Mouse (Mus musculus) MEL (cell line): Measurements from ENCODE around the gene Rps25. TPM values are rescaled to one million over a fixed set of nuclear protein-coding genes. Genes with fewer than 3 reads are reported as not detected.

Source experiments
- DNase-seq: peaks from one replicate; pipeline ENCODE4 v3.0.0; 2011; ENCODE audit warnings: low read depth, low spot score
- H3K27ac ChIP-seq: 2 replicates; pipeline ENCODE4 v1.5.1; 2012; ENCODE audit warnings: low read depth, mild to moderate bottlenecking, control low read depth, low read length, moderate library complexity; ENCODE audit not compliant: control insufficient read depth
- H3K27me3 ChIP-seq, 2 experiments: fragments of 150-350 bp in 1 of 2; sonication (generic) in 1 of 2; 2 replicates each; pipeline ENCODE4 v1.6.1; 2012; ENCODE audit warnings: low read length in 2 of 2, mild to moderate bottlenecking in 2 of 2, improper control_type of control experiment in 1 of 2, moderate library complexity in 1 of 2; ENCODE audit not compliant: insufficient read depth in 2 of 2, control insufficient read depth in 1 of 2
- H3K36me3 ChIP-seq, 2 experiments: 2 replicates each; pipeline ENCODE4 v1.6.1; 2012 to 2014; ENCODE audit warnings: low read length in 2 of 2, improper control_type of control experiment in 1 of 2, inconsistent platforms in 1 of 2, mild to moderate bottlenecking in 1 of 2; ENCODE audit not compliant: insufficient read depth in 2 of 2, control insufficient read depth in 1 of 2
- H3K4me1 ChIP-seq, 2 experiments: fragments of 150-350 bp in 1 of 2; sonication (generic) in 1 of 2; 2 replicates each; pipeline ENCODE4 v1.6.1; 2012; ENCODE audit warnings: low read length in 2 of 2, improper control_type of control experiment in 1 of 2, mild to moderate bottlenecking in 1 of 2; ENCODE audit not compliant: insufficient read depth in 2 of 2, control insufficient read depth in 1 of 2
- H3K4me3 ChIP-seq, 2 experiments: fragments of 150-350 bp in 1 of 2; sonication (generic) in 1 of 2; 2 replicates each; pipeline ENCODE4 v1.5.1; 2012; ENCODE audit warnings: low read depth in 2 of 2, low read length in 2 of 2, mild to moderate bottlenecking in 2 of 2, moderate library complexity in 2 of 2, control low read depth in 1 of 2, improper control_type of control experiment in 1 of 2; ENCODE audit not compliant: control insufficient read depth in 1 of 2, insufficient read depth in 1 of 2
- H3K79me2 ChIP-seq: 2 replicates; pipeline ENCODE4 v1.6.1; 2012; ENCODE audit warnings: mild to moderate bottlenecking, low read length, moderate library complexity; ENCODE audit not compliant: control insufficient read depth, poor library complexity, insufficient read depth
- H3K9ac ChIP-seq: 2 replicates; pipeline ENCODE4 v1.6.1; 2012; ENCODE audit warnings: low read depth, mild to moderate bottlenecking, control low read depth, low read length, moderate library complexity; ENCODE audit not compliant: control insufficient read depth, poor library complexity, severe bottlenecking
- H3K9me3 ChIP-seq: fragments of 150-350 bp; sonication (generic); replicated peaks from 2 replicates; pipeline ENCODE4 v1.6.1; 2012; ENCODE audit warnings: mild to moderate bottlenecking, low read length, improper control_type of control experiment, moderate library complexity; ENCODE audit not compliant: insufficient read depth
- BHLHE40 ChIP-seq: IDR thresholded peaks from 2 replicates; pipeline ENCODE4 v1.6.1; 2012; ENCODE audit warnings: low read depth, mild to moderate bottlenecking, inconsistent platforms, low read length, improper control_type of control experiment, borderline replicate concordance
- CHD1 ChIP-seq: IDR thresholded peaks from 2 replicates; pipeline ENCODE4 v1.6.1; 2012; ENCODE audit warnings: low read depth, mild to moderate bottlenecking, inconsistent platforms, low read length, improper control_type of control experiment
- CTCF ChIP-seq, 3 experiments: IDR thresholded peaks in 2 of 3; conservative IDR thresholded peaks in 1 of 3; 2 replicates each; pipeline ENCODE4 v1.5.1; 2011 to 2012; ENCODE audit warnings: low read length in 3 of 3, low read depth in 2 of 3, mild to moderate bottlenecking in 2 of 3, improper control_type of control experiment in 1 of 3, inconsistent platforms in 1 of 3, mixed read lengths in 1 of 3, moderate library complexity in 1 of 3; ENCODE audit not compliant: control insufficient read depth in 1 of 3, insufficient read depth in 1 of 3, poor library complexity in 1 of 3, severe bottlenecking in 1 of 3
- ELF1 ChIP-seq: IDR thresholded peaks from 2 replicates; pipeline ENCODE4 v1.6.1; 2014; ENCODE audit warnings: low read depth, mild to moderate bottlenecking, inconsistent platforms, low read length, improper control_type of control experiment, moderate library complexity
- ETS1 ChIP-seq: IDR thresholded peaks from 2 replicates; pipeline ENCODE4 v1.6.1; 2012; ENCODE audit warnings: low read depth, mild to moderate bottlenecking, inconsistent platforms, low read length, improper control_type of control experiment, moderate library complexity
- HCFC1 ChIP-seq: IDR thresholded peaks from 2 replicates; pipeline ENCODE4 v1.6.1; 2012; ENCODE audit warnings: low read depth, mild to moderate bottlenecking, inconsistent platforms, low read length, improper control_type of control experiment, moderate library complexity
- JUND ChIP-seq: IDR thresholded peaks from 2 replicates; pipeline ENCODE4 v1.6.1; 2011; ENCODE audit warnings: low read depth, mild to moderate bottlenecking, improper control_type of control experiment, low read length
- KAT2A ChIP-seq: conservative IDR thresholded peaks from 2 replicates; pipeline ENCODE4 v1.6.1; 2012; ENCODE audit warnings: low read depth, low read length, improper control_type of control experiment, inconsistent platforms
- MAFK ChIP-seq: IDR thresholded peaks from 2 replicates; pipeline ENCODE4 v1.6.1; 2011; ENCODE audit warnings: low read depth, mild to moderate bottlenecking, low read length, improper control_type of control experiment, borderline replicate concordance
- MAX ChIP-seq: IDR thresholded peaks from 2 replicates; pipeline ENCODE4 v1.6.1; 2011; ENCODE audit warnings: low read length, improper control_type of control experiment
- MAZ ChIP-seq: IDR thresholded peaks from 2 replicates; pipeline ENCODE4 v1.6.1; 2012; ENCODE audit warnings: low read depth, mild to moderate bottlenecking, inconsistent platforms, low read length, improper control_type of control experiment
- MEF2A ChIP-seq: IDR thresholded peaks from 2 replicates; pipeline ENCODE4 v1.6.1; 2014; ENCODE audit warnings: low read depth, mild to moderate bottlenecking, inconsistent platforms, low read length, improper control_type of control experiment; ENCODE audit not compliant: poor library complexity, insufficient replicate concordance, severe bottlenecking; ENCODE audit errors: extremely low read depth
- MYB ChIP-seq: IDR thresholded peaks from 2 replicates; pipeline ENCODE4 v1.6.1; 2011; ENCODE audit warnings: mild to moderate bottlenecking, low read depth, low read length, improper control_type of control experiment
- MYC ChIP-seq: IDR thresholded peaks from 2 replicates; pipeline ENCODE4 v1.6.1; 2011; ENCODE audit warnings: low read depth, mild to moderate bottlenecking, low read length, improper control_type of control experiment, moderate library complexity
- NELFE ChIP-seq: IDR thresholded peaks from 2 replicates; pipeline ENCODE4 v1.6.1; 2011; ENCODE audit warnings: low read depth, low read length, improper control_type of control experiment
- NRF1 ChIP-seq: IDR thresholded peaks from 2 replicates; pipeline ENCODE4 v1.6.1; 2014; ENCODE audit warnings: low read depth, mild to moderate bottlenecking, inconsistent platforms, low read length, improper control_type of control experiment, moderate library complexity; ENCODE audit not compliant: poor library complexity, insufficient read depth, severe bottlenecking
- POLR2A ChIP-seq, 2 experiments: IDR thresholded peaks; 2 replicates each; pipeline ENCODE4 v1.6.1; 2011 to 2012; ENCODE audit warnings: low read length in 2 of 2, mild to moderate bottlenecking in 2 of 2, control low read depth in 1 of 2, improper control_type of control experiment in 1 of 2, low read depth in 1 of 2, moderate library complexity in 1 of 2; ENCODE audit not compliant: control insufficient read depth in 1 of 2, insufficient read depth in 1 of 2, poor library complexity in 1 of 2
- POLR2AphosphoS2 ChIP-seq: IDR thresholded peaks from 2 replicates; pipeline ENCODE4 v1.6.1; 2011; ENCODE audit warnings: low read length, improper control_type of control experiment
- POLR2AphosphoS5 ChIP-seq: IDR thresholded peaks from 2 replicates; pipeline ENCODE4 v1.6.1; 2012; ENCODE audit warnings: low read depth, borderline replicate concordance, mild to moderate bottlenecking, inconsistent platforms, low read length, moderate library complexity, mixed read lengths
- RAD21 ChIP-seq: IDR thresholded peaks from 2 replicates; pipeline ENCODE4 v1.6.1; 2011; ENCODE audit warnings: mild to moderate bottlenecking, low read depth, low read length, improper control_type of control experiment
- RCOR1 ChIP-seq: IDR thresholded peaks from 2 replicates; pipeline ENCODE4 v1.6.1; 2012; ENCODE audit warnings: low read depth, mild to moderate bottlenecking, inconsistent platforms, low read length, improper control_type of control experiment
- SIN3A ChIP-seq: IDR thresholded peaks from 2 replicates; pipeline ENCODE4 v1.6.1; 2012; ENCODE audit warnings: low read length, improper control_type of control experiment, inconsistent platforms
- TBP ChIP-seq: IDR thresholded peaks from 2 replicates; pipeline ENCODE4 v1.8.0; 2011; ENCODE audit warnings: low read depth, low read length, improper control_type of control experiment
- TCF12 ChIP-seq: IDR thresholded peaks from 2 replicates; pipeline ENCODE4 v1.6.1; 2014; ENCODE audit warnings: low read depth, mild to moderate bottlenecking, inconsistent platforms, low read length, improper control_type of control experiment, moderate library complexity
- UBTF ChIP-seq: IDR thresholded peaks from 2 replicates; pipeline ENCODE4 v1.6.1; 2012; ENCODE audit warnings: low read depth, mild to moderate bottlenecking, inconsistent platforms, low read length, improper control_type of control experiment, moderate library complexity, borderline replicate concordance; ENCODE audit not compliant: insufficient read depth
- USF1 ChIP-seq: IDR thresholded peaks from 2 replicates; pipeline ENCODE4 v1.6.1; 2014; ENCODE audit warnings: low read depth, mild to moderate bottlenecking, inconsistent platforms, low read length, improper control_type of control experiment, moderate library complexity
- USF2 ChIP-seq, 2 experiments: IDR thresholded peaks; 2 replicates each; pipeline ENCODE4 v1.6.1; 2011 to 2012; ENCODE audit warnings: improper control_type of control experiment in 2 of 2, low read length in 2 of 2, borderline replicate concordance in 1 of 2, inconsistent platforms in 1 of 2, low read depth in 1 of 2, mild to moderate bottlenecking in 1 of 2; ENCODE audit not compliant: insufficient read depth in 1 of 2
- ZC3H11A ChIP-seq: IDR thresholded peaks from 2 replicates; pipeline ENCODE4 v1.6.1; 2012; ENCODE audit warnings: low read depth, mild to moderate bottlenecking, inconsistent platforms, low read length, improper control_type of control experiment
- ZKSCAN1 ChIP-seq: IDR thresholded peaks from 2 replicates; pipeline ENCODE4 v1.6.1; 2012; ENCODE audit warnings: low read depth, mild to moderate bottlenecking, inconsistent platforms, low read length, improper control_type of control experiment, moderate library complexity
- polyA plus RNA-seq, 2 experiments: library from polyadenylated mRNA; stranded (reverse) in 1 of 2; unstranded in 1 of 2; fragments of >175 nt in 1 of 2; fragments of >200 nt in 1 of 2; gene quantifications; 2 replicates each; pipeline versions ENCODE4 v1.2.1 to v1.2.4; 2012; ENCODE audit warnings: low replicate concordance in 2 of 2, low read depth in 1 of 2; ENCODE audit not compliant: insufficient read length in 2 of 2, insufficient read depth in 1 of 2, missing spikeins in 1 of 2
- total RNA-seq: library from RNA; depleted of rRNA; stranded (reverse); fragments of 300-350 nt; gene quantifications from 2 replicates; pipeline ENCODE4 v1.2.3, GENCODE M21; 2012

Rps25 gene
- total and polyA plus RNA-seq, 3 experiments, result 2,743 to 3,114 TPM; not detected in 1

DNA sequence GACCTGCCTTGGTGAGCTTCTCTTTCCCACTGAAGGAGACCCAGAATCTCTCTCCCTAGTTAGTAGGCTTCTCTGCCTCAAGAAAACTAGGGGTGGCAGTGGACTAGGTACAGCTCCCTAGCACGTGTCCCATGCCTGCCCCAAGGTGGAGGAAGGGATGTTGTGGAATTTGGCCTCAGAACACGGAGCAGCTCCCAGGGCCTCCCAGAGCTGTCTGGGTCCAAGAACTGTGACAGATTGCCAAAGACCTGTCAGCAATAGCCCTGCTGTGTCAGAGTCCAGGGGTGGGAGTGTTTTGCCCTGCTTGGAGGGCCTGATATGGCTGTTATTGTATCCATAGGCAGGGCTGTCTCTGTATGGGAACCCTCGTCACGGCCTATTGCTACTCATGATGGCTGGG lies 5.9 kb upstream of the Rps25 start:
- Histone ChIP-seq H3K79me2 (peaks cover 12% of the 10 kb centered on the region), H3K4me3 (no peak overlapping the region), H3K27me3 (no peaks in the 10 kb centered on the region), H3K9ac (no peak overlapping the region), H3K36me3 (peaks cover 7 to 8% of the 10 kb centered on the region in 2 experiments), H3K4me1 (peaks cover 0 to 15% of the 10 kb centered on the region in 2 experiments; a peak in 2 of 4 replicates), H3K27ac (no peak overlapping the region), H3K9me3 (no peaks in the 10 kb centered on the region)
- DNase-seq, result no peak
- TF ChIP-seq SIN3A, result no peak
- no peak for TF ChIP-seq BHLHE40
- TF ChIP-seq POLR2AphosphoS5, result no peak
- TF ChIP-seq ZC3H11A, result no peak
- TF ChIP-seq ETS1, result no peak
- TF ChIP-seq CTCF (IDR thresholded peaks at IDR 0.05 in 2 of 3, conservative IDR thresholded peaks at IDR 0.05 in 1 of 3; ENCODE audit: control insufficient read depth in 1 of 3, insufficient read depth in 1 of 3, low read depth in 2 of 3, low read length in 3 of 3, poor library complexity in 1 of 3, severe bottlenecking in 1 of 3), result no peak
- TF ChIP-seq NELFE, result no peak
- TF ChIP-seq MYC, result no peak
- TF ChIP-seq KAT2A, result no peak
- TF ChIP-seq RCOR1, result no peak
- TF ChIP-seq RAD21, result no peak
- TF ChIP-seq MEF2A, result no peak
- TF ChIP-seq POLR2AphosphoS2, result no peak
- no peak for TF ChIP-seq MAX
- TF ChIP-seq HCFC1, result no peak
- TF ChIP-seq MAZ, result no peak
- TF ChIP-seq TBP, result no peak
- no peak for TF ChIP-seq CHD1
- TF ChIP-seq ZKSCAN1, result no peak

DNA sequence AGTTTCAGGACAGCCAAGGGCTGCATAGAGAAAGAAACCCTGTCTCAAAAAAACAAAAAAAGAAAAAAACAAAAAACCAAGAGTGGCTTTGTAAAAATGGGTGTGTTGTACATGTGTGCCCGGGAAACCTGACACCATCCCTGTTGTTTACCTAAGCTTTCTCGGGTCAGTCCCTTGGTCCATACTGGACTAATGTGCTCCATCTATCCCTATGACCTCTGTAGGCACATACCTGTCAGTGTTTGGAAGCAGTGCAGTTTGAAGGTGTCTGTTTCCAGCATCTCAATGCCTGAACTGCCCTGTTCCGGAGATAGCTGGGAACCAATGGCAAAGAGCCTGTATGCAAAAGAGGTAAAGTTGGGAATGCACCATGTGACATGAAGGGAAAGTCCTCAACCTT lies 1.9 kb upstream of the Rps25 start:
- Histone ChIP-seq H3K9ac (no peak overlapping the region), H3K36me3 (peaks cover 8 to 18% of the 10 kb centered on the region in 2 experiments), H3K27me3 (no peaks in the 10 kb centered on the region), H3K9me3 (no peaks in the 10 kb centered on the region)
- TF ChIP-seq MYC (no peak), RAD21 (no peak), USF2 (IDR thresholded peaks at IDR 0.05; ENCODE audit: borderline replicate concordance in 1 of 2, insufficient read depth in 1 of 2, low read depth in 1 of 2, low read length in 2 of 2) (no peak), JUND (no peak), MAX (no peak), NRF1 (no peak), ELF1 (no peak), ETS1 (no peak), KAT2A (no peak), ZKSCAN1 (no peak), USF1 (no peak), MYB (no peak), MAFK (no peak), NELFE (no peak), TCF12 (no peak), UBTF (no peak), SIN3A (no peak), POLR2A (IDR thresholded peaks at IDR 0.05; ENCODE audit: control insufficient read depth in 1 of 2, insufficient read depth in 1 of 2, low read depth in 1 of 2, low read length in 2 of 2, poor library complexity in 1 of 2) (no peak)
- TF ChIP-seq, all 39 proteins: peak for 0
- H3K4me1 ChIP-seq, result peaks cover 0 to 12% of the 10 kb centered on the region in 2 experiments; a peak in 2 of 4 replicates
- no peak for DNase-seq
- H3K27ac ChIP-seq, result no peak overlapping the region
- H3K79me2 ChIP-seq, result peaks cover 29% of the 10 kb centered on the region
- H3K4me3 ChIP-seq, result no peak overlapping the region
